Mouse (Mus musculus): Measurements from ENCODE around the gene Zfp574.

DNA sequence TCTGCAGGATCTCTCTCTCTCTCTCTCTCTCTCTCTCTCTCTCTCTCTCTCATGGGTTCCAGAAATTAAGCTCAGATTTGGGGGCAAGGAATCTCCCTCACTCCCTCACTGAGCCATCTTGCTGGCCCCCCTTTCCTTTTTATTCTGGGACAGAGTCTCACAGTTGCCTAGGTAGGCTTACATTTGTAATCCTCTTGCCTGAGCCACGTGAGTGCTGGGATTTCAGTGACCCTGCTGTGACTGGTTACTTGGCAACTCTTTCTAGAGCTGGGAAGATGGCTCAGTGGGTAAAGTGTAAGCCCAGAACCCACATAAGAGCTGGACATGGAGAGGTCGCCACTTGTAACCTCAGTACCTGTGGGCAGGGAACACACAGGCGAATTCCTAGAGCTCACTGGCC, 40.8 kb upstream of the Zfp574 start:
- TF ChIP-seq GATA1 (IDR thresholded peaks at IDR 0.05; ENCODE audit: low read depth, low read length) (no peak), UBTF (IDR thresholded peaks at IDR 0.05; ENCODE audit: borderline replicate concordance, insufficient read depth, low read depth, low read length) (no peak), CTCF (IDR thresholded peaks at IDR 0.05 in 2 of 3, conservative IDR thresholded peaks at IDR 0.05 in 1 of 3; ENCODE audit: control insufficient read depth in 1 of 3, insufficient read depth in 1 of 3, low read depth in 2 of 3, low read length in 3 of 3, poor library complexity in 1 of 3, severe bottlenecking in 1 of 3) (no peak), USF1 (IDR thresholded peaks at IDR 0.05; ENCODE audit: low read depth, low read length) (no peak), ETS1 (IDR thresholded peaks at IDR 0.05; ENCODE audit: low read depth, low read length) (no peak), POLR2A (IDR thresholded peaks at IDR 0.05; ENCODE audit: control insufficient read depth in 1 of 2, insufficient read depth in 1 of 2, low read depth in 1 of 2, low read length in 2 of 2, poor library complexity in 1 of 2) (no peak), TCF12 (IDR thresholded peaks at IDR 0.05; ENCODE audit: low read depth, low read length) (no peak), CHD1 (IDR thresholded peaks at IDR 0.05; ENCODE audit: low read depth, low read length) (no peak), ZKSCAN1 (IDR thresholded peaks at IDR 0.05; ENCODE audit: low read depth, low read length) (no peak), MAX (IDR thresholded peaks at IDR 0.05; ENCODE audit: low read length) (no peak), TAL1 (IDR thresholded peaks at IDR 0.05; ENCODE audit: low read length) (no peak)

Measured in MEL (cell line).